Mouse (Mus musculus): ENCODE results near the gene Tmem102.

Tmem102 gene

DNA sequence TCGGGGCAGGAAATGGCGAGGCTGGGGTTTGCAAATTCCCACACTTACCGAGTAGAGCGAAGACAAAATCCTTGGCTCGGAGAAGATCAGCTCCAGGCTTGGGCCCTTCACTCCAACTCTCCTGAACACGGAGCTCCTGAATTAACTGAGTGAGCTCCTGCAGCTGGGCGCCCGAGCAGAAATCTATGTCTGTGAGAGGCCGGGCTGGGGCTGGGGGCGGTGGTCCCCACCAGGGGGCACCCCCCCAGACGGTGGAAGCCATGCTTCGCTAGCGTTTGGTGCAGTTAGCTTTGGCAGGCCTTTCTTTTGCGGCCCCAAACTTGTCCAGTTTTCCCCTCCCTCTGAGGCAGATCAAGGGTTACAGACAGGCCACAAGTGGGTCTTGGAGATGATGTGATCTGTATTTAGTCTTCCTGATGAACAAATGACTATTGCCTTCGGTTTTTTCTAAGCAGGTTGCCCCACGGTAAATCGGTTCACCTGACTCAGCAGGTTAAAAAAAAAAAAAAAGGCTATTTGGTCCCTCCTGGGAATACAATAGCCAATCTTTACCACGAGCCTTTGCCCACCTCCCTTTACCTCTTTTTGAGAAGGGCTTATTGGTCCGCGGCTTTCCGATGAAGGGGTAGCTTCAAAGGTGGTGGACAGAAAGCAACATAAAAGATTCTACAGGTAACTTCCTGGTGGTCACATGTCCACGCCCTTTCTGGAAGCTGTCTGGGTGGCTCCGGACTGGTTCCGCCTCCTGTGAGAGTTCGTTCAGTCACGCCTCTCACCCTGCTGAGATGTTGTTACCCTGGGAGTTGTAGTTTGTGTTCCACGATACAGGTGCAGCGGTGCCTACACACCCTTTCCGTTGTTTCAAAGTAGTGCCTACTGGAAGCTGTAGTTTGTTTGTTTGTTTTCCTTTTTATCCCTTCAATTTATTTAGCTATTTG lies at the start of gene Tmem102:
Tmem102 (minus strand) TSS at position 653 of the 938 bp plus-strand sequence.
- in situ Hi-C loops (cut with MboI, MseI): loop anchor here (5.0 kb wide), 1 partner anchor 72 kb away; the partner anchor contains the start of gene Tmem95 (in 2 of the 2)

GRCm38 (mm10) chr11:69854680-69855079 lies 49.3 kb upstream of the Tmem102 start:
- in situ Hi-C loops (cut with MboI, MseI): no loop called here

GRCm38 (mm10) chr11:69853994-69854393 lies 48.6 kb upstream of the Tmem102 start:
- in situ Hi-C loops (cut with MboI, MseI): no loop called here

- in situ Hi-C loops (cut with MboI, MseI): no loop called here
Observed at GRCm38 (mm10) chr11:69850754-69851153, 45.3 kb upstream of the Tmem102 start.

DNA sequence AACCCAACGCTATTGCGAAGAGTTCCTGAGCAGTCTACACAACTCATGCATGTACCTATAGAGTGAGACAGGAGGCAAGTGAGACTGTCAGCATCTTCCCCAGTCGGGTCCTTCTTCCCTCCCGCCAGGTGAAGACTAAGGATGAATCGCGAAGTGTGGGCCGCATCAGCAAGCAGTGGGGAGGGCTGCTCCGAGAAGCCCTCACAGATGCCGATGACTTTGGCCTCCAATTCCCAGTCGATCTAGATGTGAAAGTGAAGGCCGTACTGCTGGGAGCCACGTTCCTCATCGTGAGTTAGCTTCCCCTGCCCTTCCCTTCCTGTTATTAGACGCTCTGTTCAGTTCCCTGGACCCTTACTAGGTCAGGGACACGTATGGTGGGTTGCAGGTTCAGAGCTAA lies 44.5 kb upstream of the Tmem102 start:
- in situ Hi-C loops (cut with MboI, MseI): no loop called here

- in situ Hi-C loops (cut with MboI, MseI): no loop called here
Observed at GRCm38 (mm10) chr11:69849128-69849527, 43.7 kb upstream of the Tmem102 start.

GRCm38 (mm10) chr11:69848021-69848420 lies 42.6 kb upstream of the Tmem102 start:
- in situ Hi-C loops (cut with MboI, MseI): no loop called here

GRCm38 (mm10) chr11:69846738-69847688 lies 41.6 kb upstream of the Tmem102 start:
- in situ Hi-C loops (cut with MboI, MseI): no loop called here

DNA sequence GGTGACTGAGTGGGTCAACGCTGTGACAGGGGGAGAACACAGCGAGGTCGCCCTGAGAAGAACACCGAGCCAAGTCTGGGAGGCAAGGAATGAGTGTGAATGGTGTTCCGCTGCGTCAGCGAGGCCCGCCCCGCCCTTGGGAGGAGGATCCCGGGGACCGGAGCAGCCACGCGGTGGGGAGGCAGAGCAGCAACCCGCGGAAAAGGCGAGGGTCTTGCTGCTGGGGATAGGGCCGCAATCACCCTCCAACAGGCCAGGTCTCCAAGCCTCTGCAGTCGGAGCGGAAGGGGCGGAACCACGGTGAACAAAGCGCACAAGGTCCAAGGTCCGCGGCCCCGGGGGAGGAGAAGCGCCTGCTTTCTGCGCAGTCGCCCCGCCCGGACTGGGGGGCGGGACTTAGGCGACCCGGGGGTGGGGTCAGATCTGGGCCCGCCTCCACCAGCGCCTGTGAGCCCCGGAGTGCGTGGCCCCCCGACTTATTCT lies 40.8 kb upstream of the Tmem102 start, which contains the start of gene Plscr3:
Plscr3 (plus strand) TSS at position 179 of the 483 bp plus-strand sequence.
- in situ Hi-C loops (cut with MboI, MseI): no loop called here

GRCm38 (mm10) chr11:69838714-69839104 lies 33.3 kb upstream of the Tmem102 start:
- in situ Hi-C loops (cut with MboI, MseI): loop anchor here in 1 of 2 experiments (5.0 kb wide), 1 partner anchor 81 kb away; the partner anchor contains the start of gene Polr2a

DNA sequence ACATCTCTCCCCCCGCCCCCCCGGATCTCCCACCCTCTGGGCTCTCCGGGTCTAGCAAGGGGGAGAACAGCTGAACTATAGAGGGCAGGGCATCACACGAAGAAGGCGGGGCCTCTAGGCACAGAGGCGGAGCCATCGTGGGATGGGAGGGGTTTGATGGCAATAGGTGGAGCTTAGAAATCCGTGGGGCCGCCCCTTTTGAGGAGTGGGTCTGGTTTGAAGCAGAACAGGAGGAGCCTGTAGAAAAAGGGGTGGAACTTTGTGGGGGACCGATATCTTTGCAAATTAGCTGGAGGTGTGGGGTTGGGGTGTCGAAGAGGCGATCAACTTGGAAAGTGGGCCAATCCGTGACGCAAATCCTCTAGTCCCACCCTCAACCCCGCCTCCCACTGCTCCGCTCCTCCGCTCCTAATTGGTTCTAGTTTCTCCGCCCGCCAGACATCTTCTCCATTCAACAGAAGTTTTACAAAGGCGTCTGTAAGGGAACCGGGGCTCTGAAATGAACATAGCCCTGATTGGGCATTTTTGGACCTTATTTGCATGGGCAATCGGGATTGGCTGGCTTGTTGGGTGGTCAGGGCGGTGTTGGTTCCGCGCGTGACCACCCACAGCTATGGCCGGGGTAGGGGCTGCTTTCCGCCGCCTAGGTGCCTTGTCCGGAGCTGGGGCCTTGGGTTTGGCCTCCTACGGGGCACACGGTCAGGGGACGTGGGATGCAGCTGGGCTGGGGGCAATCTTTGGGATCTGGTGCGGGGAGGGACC lies 32.7 kb upstream of the Tmem102 start, which contains the start of gene Tmem256:
Tmem256 (plus strand) TSS at position 563 of the 762 bp plus-strand sequence.
- in situ Hi-C loops (cut with MboI, MseI): loop anchor here in 1 of 2 experiments (5.0 kb wide), 1 partner anchor 81 kb away; the partner anchor contains the start of gene Polr2a

- in situ Hi-C loops (cut with MboI, MseI): loop anchor here in 1 of 2 experiments (5.0 kb wide), 1 partner anchor 80 kb away; the partner anchor contains the start of gene Polr2a
Observed at GRCm38 (mm10) chr11:69837604-69837951, 32.2 kb upstream of the Tmem102 start, which contains the start of gene Nlgn2. Gene Nlgn2 (minus strand): TSS chr11:69837784.

DNA sequence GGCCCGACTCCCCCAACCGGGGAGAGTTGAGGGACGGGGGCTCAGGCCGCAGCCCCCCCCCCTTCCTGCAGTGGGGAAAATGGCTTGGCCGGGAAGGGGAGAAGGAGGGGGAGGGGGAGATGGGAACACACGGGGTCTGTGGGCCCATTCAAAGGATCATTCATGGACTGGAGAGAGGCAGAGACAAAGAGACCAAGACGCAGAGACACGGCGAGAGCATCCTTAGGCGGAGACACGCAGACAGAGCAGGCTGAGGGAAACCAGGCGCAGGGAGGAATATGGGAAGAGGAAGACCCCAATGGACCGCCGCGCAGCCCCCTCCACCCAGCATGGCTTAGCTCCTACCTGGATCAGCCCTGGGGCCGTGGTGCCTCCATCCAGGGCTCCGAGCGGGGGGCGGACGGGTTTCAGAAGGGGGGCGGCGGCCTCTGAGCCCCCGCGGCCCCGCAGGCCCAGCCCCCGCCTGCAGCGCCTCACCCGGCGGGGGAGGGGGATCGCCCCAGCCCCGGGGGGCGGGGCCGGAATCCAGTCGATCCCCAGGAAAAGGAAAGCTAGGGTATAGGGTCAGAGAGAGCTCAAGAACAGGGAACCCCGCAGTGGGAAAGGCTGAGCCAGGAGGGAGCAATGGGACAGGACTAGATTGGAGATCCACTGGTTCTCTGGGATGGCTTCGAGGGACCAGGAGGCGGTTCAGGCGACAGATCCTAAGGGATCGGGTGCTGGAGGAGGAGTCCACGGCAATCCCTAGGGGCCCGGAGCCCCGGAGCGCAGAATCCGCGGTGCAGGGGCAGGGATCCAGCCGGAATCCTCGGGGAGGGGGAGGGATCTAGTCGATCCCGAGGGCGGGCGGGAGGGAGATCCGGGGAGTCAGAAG lies 31.5 kb upstream of the Tmem102 start:
- in situ Hi-C loops (cut with MboI, MseI): loop anchor here in 1 of 2 experiments (5.0 kb wide), 1 partner anchor 80 kb away; the partner anchor contains the start of gene Polr2a

GRCm38 (mm10) chr11:69835966-69836335 lies 30.5 kb upstream of the Tmem102 start:
- in situ Hi-C loops (cut with MboI, MseI): loop anchor here in 1 of 2 experiments (5.0 kb wide), 1 partner anchor 79 kb away; the partner anchor contains the start of gene Polr2a

DNA sequence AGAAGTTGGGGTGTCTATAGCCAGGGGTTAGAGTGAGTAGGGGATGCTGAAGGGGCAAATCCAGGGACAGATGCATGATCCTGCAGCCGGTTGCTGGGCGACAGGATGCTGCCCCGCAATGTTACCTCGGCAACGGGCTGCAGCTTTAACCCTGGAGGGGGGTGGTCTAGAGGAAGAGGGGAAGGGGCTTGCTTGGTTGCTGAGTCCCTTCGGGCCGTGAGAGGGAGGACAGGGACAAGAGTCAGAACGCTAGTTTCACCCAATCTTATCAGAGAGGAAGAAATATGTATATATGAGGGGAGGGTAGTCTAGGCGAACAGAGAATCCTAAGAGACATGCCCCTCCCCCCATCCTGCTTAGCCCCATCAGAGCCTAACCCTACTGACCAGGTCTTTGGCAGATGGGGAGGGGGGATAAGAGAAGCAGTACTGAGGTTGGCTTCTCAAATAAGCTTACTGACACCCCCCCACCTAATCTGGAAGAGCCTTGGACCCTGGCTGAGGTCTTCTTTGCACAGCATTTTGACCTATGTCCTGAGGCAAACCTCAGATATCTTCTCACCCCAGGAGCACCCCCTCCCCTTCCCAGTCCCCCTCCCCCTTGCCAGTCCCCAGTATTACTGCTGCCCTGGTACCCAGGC lies 30.0 kb upstream of the Tmem102 start:
- in situ Hi-C loops (cut with MboI, MseI): loop anchor here in 1 of 2 experiments (5.0 kb wide), 1 partner anchor 78 kb away; the partner anchor contains the start of gene Polr2a

DNA sequence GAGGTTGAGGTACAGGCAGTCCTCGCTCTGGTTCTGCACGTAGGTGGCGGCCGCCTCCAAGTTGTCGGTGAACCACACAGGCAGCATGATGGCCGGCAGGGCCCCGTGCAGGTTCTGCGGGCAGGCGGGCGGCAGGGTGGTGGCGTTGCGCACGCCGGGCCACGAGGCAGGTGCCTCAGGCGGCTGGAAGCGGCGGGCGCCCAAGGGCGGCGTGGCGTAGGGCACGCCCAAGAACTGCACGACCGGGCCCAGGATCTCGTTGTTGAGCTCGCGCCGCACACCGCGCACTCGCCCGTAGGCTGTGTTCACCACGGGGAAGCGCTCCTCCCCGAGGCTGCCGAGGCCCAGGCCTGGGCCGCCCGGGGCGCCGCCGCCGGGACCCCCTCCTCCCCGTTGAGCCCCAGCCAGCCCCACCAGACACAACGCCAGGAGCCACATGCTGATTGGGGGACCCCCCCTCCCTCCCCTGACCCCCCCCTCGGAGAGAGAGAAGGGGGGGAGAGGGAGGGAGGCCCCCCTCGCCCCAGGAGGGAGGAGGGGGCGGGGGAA lies 28.7 kb upstream of the Tmem102 start:
- in situ Hi-C loops (cut with MboI, MseI): no loop called here

GRCm38 (mm10) chr11:69833554-69833953 lies 28.1 kb upstream of the Tmem102 start:
- in situ Hi-C loops (cut with MboI, MseI): no loop called here

- in situ Hi-C loops (cut with MboI, MseI): no loop called here
Observed at GRCm38 (mm10) chr11:69828832-69829231, 23.4 kb upstream of the Tmem102 start.
